Mouse (Mus musculus) forebrain, embryonic 16.5 days (tissue): ENCODE results near the gene Zfp330. TPM values are rescaled to one million over a fixed set of nuclear protein-coding genes. Genes with fewer than 3 reads are reported as not detected.
A peak's percentile ranks its signal among the peaks of the same experiment; 100 is the strongest.

Experiments used
- ATAC-seq: fragments of 200-750 bp; cut with Nextera tagmentation; 2 replicates; pipeline ENCODE4 v1.8.0; 2017; ENCODE audit warnings: mild to moderate bottlenecking, moderate library complexity
- H3K27ac ChIP-seq: fragments of 300-500 bp; sonication (generic); 2 replicates; pipeline ENCODE4 v1.5.1; 2014; ENCODE audit warnings: low read length, control low read depth
- H3K27me3 ChIP-seq: fragments of 300-500 bp; sonication (generic); replicated peaks from 2 replicates; pipeline ENCODE4 v1.6.1; 2014; ENCODE audit warnings: low read length; ENCODE audit not compliant: control insufficient read depth, insufficient read depth
- H3K36me3 ChIP-seq: fragments of 300-500 bp; sonication (generic); 2 replicates; pipeline ENCODE4 v1.6.1; 2014; ENCODE audit not compliant: control insufficient read depth, insufficient read depth
- H3K4me1 ChIP-seq: fragments of 300-500 bp; sonication (generic); replicated peaks from 2 replicates; pipeline ENCODE4 v1.6.1; 2014; ENCODE audit warnings: low read length; ENCODE audit not compliant: control insufficient read depth, insufficient read depth
- H3K4me2 ChIP-seq: fragments of 300-500 bp; sonication (generic); 2 replicates; pipeline ENCODE4 v1.6.1; 2014; ENCODE audit warnings: mild to moderate bottlenecking, low read length, control low read depth
- H3K4me3 ChIP-seq: fragments of 300-500 bp; sonication (generic); replicated peaks from 2 replicates; pipeline ENCODE4 v1.5.1; 2014; ENCODE audit warnings: mild to moderate bottlenecking, low read length, control low read depth
- H3K9ac ChIP-seq: fragments of 300-500 bp; sonication (generic); replicated peaks from 2 replicates; pipeline ENCODE4 v1.6.1; 2014; ENCODE audit warnings: low read depth, low read length, control low read depth
- H3K9me3 ChIP-seq: fragments of 300-500 bp; sonication (generic); 2 replicates; pipeline ENCODE4 v1.6.1; 2016; ENCODE audit warnings: low read length; ENCODE audit not compliant: control insufficient read depth
- WGBS: fragments of 180-500 bp; shearing (Covaris S2); extraction: QIAGEN DNeasy Blood & Tissue Kit; methylation state at CpG from one replicate; pipeline ENCODE4 v1.1.7; 2014; 5-methylcytosine and 5-hydroxymethylcytosine counted together
- polyA plus RNA-seq: library from polyadenylated mRNA; unstranded; fragments of >200 nt; fragmentation: Nextera tagmentation; extraction: Ambion mirVana; gene quantifications from 2 replicates; pipeline ENCODE4 v1.2.1, GENCODE M21; 2015

Zfp330 gene
- polyA plus RNA-seq: 88.5 and 94.4 TPM in 2 replicates

- peaks cover 3% of the 10 kb centered on the region; the same call in 1 of the 2 replicates for H3K36me3 ChIP-seq
- peak; percentile 100 for ATAC-seq
- peak within 1 kb of the TSS; percentile 97 for H3K4me3 ChIP-seq
- no peaks in the 10 kb centered on the region for H3K9me3 ChIP-seq
- H3K4me1 ChIP-seq: peaks cover 15% of the 10 kb centered on the region
- H3K9ac ChIP-seq: peak within 1 kb of the TSS; percentile 92
- H3K27ac ChIP-seq: peak within 1 kb of the TSS; percentile 79
- WGBS: 0% methylated on average over 16 of the region's 16 CpGs
- peak within 1 kb of the TSS; percentile 96 for H3K4me2 ChIP-seq
- no peaks in the 10 kb centered on the region for H3K27me3 ChIP-seq
These were observed at the start of gene Zfp330 for GRCm38 (mm10) chr8:82774093-82774422. Gene Zfp330, minus strand, starts transcription at chr8:82774160.

GRCm38 (mm10) chr8:82777945-82778344 lies 4.0 kb upstream of the Zfp330 start:
- H3K36me3 ChIP-seq: no peaks in the 10 kb centered on the region
- H3K4me2 ChIP-seq: no peak overlapping the region
- ATAC-seq: no peak
- peaks cover 12% of the 10 kb centered on the region for H3K4me1 ChIP-seq
- H3K4me3 ChIP-seq: no peak overlapping the region
- H3K9me3 ChIP-seq: no peaks in the 10 kb centered on the region
- no peak overlapping the region for H3K27ac ChIP-seq
- H3K27me3 ChIP-seq: no peaks in the 10 kb centered on the region
- WGBS: 95% methylated on average over 3 of the region's 3 CpGs
- no peak overlapping the region for H3K9ac ChIP-seq

- Histone ChIP-seq H3K4me3 (no peak overlapping the region), H3K27ac (no peak overlapping the region), H3K4me1 (peaks cover 15% of the 10 kb centered on the region), H3K27me3 (no peaks in the 10 kb centered on the region), H3K9ac (no peak overlapping the region), H3K4me2 (no peak overlapping the region), H3K9me3 (no peaks in the 10 kb centered on the region), H3K36me3 (no peaks in the 10 kb centered on the region)
- WGBS: 84% methylated on average over 3 of the region's 3 CpGs
- ATAC-seq: no peak
These were observed 3.4 kb upstream of the Zfp330 start for GRCm38 (mm10) chr8:82777406-82777805.

DNA sequence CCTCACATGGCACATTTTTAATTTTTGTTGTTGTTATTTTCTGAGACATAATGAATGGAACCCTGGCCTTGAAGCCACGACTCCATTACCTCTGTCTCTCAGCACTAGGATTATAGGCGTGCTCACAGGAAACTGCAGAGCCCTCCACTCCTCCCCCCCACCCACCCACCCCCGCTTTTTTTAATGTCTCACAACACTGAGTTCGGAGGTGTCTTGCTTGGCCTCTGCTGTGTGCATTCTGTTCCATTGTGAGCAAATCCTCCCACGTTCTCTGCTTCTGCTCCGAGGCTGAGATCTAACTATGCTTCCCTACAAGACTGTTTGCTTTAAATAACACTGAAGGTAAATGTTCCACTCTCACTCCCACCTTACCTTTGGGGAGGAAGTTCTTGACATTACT lies 522 bp upstream of the Zfp330 start:
- peak overlapping the region; percentile 75 for H3K4me2 ChIP-seq
- no peaks in the 10 kb centered on the region for H3K27me3 ChIP-seq
- H3K27ac ChIP-seq: peak overlapping the region; percentile 79
- H3K9me3 ChIP-seq: no peaks in the 10 kb centered on the region
- peak overlapping the region; percentile 92 for H3K9ac ChIP-seq
- peak overlapping the region; percentile 97 for H3K4me3 ChIP-seq
- H3K36me3 ChIP-seq: peaks cover 3% of the 10 kb centered on the region; the same call in 1 of the 2 replicates
- WGBS: 48% methylated on average over 5 of the region's 6 CpGs
- ATAC-seq: peak; percentile 55
- H3K4me1 ChIP-seq: peaks cover 15% of the 10 kb centered on the region

GRCm38 (mm10) chr8:82773332-82774092 lies 448 bp downstream of the Zfp330 start:
- WGBS: 5% methylated on average over 35 of the region's 35 CpGs
- no peaks in the 10 kb centered on the region for H3K9me3 ChIP-seq
- ATAC-seq: peak; percentile 29

DNA sequence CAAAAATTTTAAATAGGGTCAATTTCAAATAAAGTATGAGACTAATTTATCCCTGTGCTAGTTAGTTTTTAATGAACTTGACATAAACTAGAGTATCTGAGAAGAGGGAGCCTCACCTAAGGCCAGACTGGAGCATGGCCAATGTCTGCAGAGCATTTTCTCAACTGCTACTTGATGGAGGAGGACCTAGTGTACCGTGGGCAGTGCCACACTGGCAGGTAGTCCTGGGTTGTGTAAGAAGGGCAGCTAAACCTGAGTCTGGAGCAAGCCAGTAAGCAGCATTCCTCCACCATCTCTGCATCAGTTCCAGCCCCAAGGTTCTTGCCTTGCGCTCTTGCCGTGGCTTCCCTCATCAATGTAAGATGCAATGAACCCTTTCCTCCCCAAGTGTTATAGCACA lies 3.1 kb downstream of the Zfp330 start:
- ATAC-seq: no peak
- WGBS: 94% methylated on average over 3 of the region's 3 CpGs
- H3K4me2 ChIP-seq: no peak overlapping the region
- H3K4me3 ChIP-seq: no peak overlapping the region
- H3K27me3 ChIP-seq: no peaks in the 10 kb centered on the region
- no peaks in the 10 kb centered on the region for H3K9me3 ChIP-seq
- no peak overlapping the region for H3K27ac ChIP-seq
- peaks cover 19% of the 10 kb centered on the region for H3K36me3 ChIP-seq
- no peak overlapping the region for H3K9ac ChIP-seq
- peaks cover 15% of the 10 kb centered on the region for H3K4me1 ChIP-seq

More at GRCm38 (mm10) chr8:82773332-82774092, 448 bp downstream of the Zfp330 start:
- Histone ChIP-seq H3K4me3 (peak overlapping the region; percentile 97), H3K4me1 (peaks cover 15% of the 10 kb centered on the region), H3K4me2 (peak overlapping the region; percentile 96), H3K27ac (peak overlapping the region; percentile 72), H3K9ac (peak overlapping the region; percentile 92), H3K27me3 (no peaks in the 10 kb centered on the region), H3K36me3 (peaks cover 4% of the 10 kb centered on the region)

DNA sequence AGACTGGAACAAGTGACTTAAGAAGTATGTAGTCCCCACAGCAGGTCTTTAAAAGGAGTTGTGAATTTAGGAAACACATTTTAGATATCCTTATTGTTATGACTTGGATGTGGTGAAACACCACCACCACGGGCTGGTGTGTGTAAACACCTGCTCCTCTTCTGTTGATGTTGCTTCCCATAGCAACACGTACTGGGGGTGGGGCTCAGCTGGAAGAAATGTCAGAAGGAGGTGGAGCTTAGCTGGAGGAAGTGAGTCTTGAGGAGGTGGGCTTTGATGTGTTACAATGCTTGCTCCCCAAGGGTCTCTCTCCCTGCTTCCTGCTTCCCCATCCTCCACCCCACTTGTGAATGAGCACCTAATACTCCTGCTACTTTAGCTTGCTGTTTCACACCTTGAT lies 14.9 kb downstream of the Zfp330 start:
- no peak overlapping the region for H3K27ac ChIP-seq
- no peak for ATAC-seq
- no peak overlapping the region for H3K4me2 ChIP-seq
- peaks cover 11% of the 10 kb centered on the region for H3K36me3 ChIP-seq
- no peaks in the 10 kb centered on the region for H3K27me3 ChIP-seq
- H3K4me1 ChIP-seq: no peaks in the 10 kb centered on the region
- 52% methylated on average over 2 of the region's 2 CpGs for WGBS
- H3K9ac ChIP-seq: no peak overlapping the region
- no peak overlapping the region for H3K4me3 ChIP-seq
- no peaks in the 10 kb centered on the region for H3K9me3 ChIP-seq

DNA sequence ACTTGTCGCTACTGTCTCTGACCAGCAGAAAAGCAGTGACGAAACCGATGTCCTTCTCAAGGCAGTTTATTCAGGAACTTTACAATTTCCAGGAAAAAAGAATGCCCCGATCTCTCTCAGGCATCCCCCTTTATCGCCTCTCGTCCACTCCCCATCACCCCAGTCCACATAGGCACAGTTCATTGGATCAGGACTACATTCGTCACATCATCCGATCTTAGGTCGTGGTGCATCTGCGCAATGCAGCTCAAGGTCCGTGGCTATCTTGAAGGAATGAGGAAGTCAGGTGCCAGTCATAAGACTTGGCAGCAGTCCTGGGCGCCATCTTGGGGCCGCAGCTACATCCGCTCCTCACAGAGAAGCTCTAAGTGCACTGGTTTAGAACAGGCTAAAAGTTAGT lies 19.0 kb downstream of the Zfp330 start:
- H3K4me1 ChIP-seq: no peaks in the 10 kb centered on the region
- no peaks in the 10 kb centered on the region for H3K27me3 ChIP-seq
- H3K36me3 ChIP-seq: no peaks in the 10 kb centered on the region
- 95% methylated on average over 14 of the region's 14 CpGs for WGBS
- H3K4me3 ChIP-seq: no peak overlapping the region
- no peak overlapping the region for H3K27ac ChIP-seq
- H3K9ac ChIP-seq: no peak overlapping the region
- ATAC-seq: no peak
- no peak overlapping the region for H3K4me2 ChIP-seq
- H3K9me3 ChIP-seq: no peaks in the 10 kb centered on the region; the same call in 1 of the 2 replicates

- H3K4me2 ChIP-seq: no peak overlapping the region
- no peaks in the 10 kb centered on the region for H3K36me3 ChIP-seq
- H3K9ac ChIP-seq: no peak overlapping the region
- H3K9me3 ChIP-seq: peaks cover 6% of the 10 kb centered on the region; the same call in 1 of the 2 replicates
- H3K27me3 ChIP-seq: no peaks in the 10 kb centered on the region
- H3K27ac ChIP-seq: no peak overlapping the region
- ATAC-seq: no peak
- H3K4me3 ChIP-seq: no peak overlapping the region
- H3K4me1 ChIP-seq: no peaks in the 10 kb centered on the region
These were observed 27.3 kb downstream of the Zfp330 start for GRCm38 (mm10) chr8:82746617-82747016.
